Mouse (Mus musculus): Measurements from ENCODE around the gene Dgki. TPM values are rescaled to one million over a fixed set of nuclear protein-coding genes. Genes with fewer than 3 reads are reported as not detected.
A peak's percentile ranks its signal among the peaks of the same experiment; 100 is the strongest.

Dgki gene
- total and polyA plus RNA-seq, 3 experiments = 4.4 to 8.7 (median 7.7) TPM

DNA sequence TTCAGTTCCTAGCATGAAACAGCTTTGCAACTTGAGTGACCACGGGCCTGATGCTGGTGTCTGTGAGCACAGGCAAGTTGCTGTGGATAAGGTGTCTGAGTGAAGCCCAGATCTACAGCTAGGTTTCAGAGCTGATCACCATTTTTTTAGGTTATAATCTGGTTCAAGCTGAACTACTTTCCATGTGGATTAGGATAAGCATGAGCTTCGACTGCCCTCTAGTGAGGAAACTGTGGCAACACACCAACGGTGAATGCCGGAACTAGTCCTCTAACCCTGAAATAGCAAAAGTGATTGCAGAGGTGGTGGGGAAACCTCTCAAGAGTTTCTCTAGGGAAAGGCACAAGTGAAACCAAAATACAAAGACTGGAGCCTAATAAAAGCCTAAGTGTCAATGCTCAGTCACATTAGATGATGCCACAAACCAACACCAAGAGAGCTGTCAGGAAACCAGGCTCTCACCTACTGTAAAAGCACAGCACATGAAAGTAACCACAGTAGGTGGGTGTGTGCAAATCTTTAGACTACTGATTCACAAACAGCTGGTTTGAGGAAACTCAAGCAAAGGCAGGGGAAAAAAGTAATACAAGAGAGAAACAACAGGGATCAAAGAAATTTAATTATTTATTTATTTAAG, 253.7 kb downstream of the Dgki start:
- no peak for TF ChIP-seq NELFE (IDR thresholded peaks at IDR 0.05; ENCODE audit: low read depth, low read length)
- no peak for TF ChIP-seq RCOR1 (conservative IDR thresholded peaks at IDR 0.05; ENCODE audit: low read depth, low read length)
- TF ChIP-seq IRF4 (IDR thresholded peaks at IDR 0.05; ENCODE audit: low read depth, low read length) = peak; percentile 34; the same call in 1 of the 2 replicates
- no peak for TF ChIP-seq USF1 (IDR thresholded peaks at IDR 0.05; ENCODE audit: low read depth, low read length)
- no peak for TF ChIP-seq ZMIZ1 (IDR thresholded peaks at IDR 0.05; ENCODE audit: low read depth, low read length)
- TF ChIP-seq MAFK (IDR thresholded peaks at IDR 0.05; ENCODE audit: insufficient replicate concordance, low read length) = no peak
- TF ChIP-seq MXI1 (IDR thresholded peaks at IDR 0.05; ENCODE audit: low read depth, low read length) = no peak; the same call in 1 of the 2 replicates
- no peak for TF ChIP-seq EP300 (IDR thresholded peaks at IDR 0.05; ENCODE audit: low read length)
- no peak for TF ChIP-seq POLR2A (IDR thresholded peaks at IDR 0.05; ENCODE audit: low read depth, low read length)
- TF ChIP-seq BHLHE40 (IDR thresholded peaks at IDR 0.05; ENCODE audit: low read depth, low read length) = peak; percentile 73
- no peak for TF ChIP-seq GABPA (IDR thresholded peaks at IDR 0.05; ENCODE audit: insufficient replicate concordance, low read depth, low read length)
- no peak for TF ChIP-seq USF2 (conservative IDR thresholded peaks at IDR 0.05; ENCODE audit: low read depth, low read length)
- TF ChIP-seq POLR2AphosphoS2 (IDR thresholded peaks at IDR 0.05; ENCODE audit: low read depth, low read length) = no peak
- no peak for TF ChIP-seq TBP (conservative IDR thresholded peaks at IDR 0.05; ENCODE audit: low read depth, low read length)
- peak; percentile 87 to 91 for TF ChIP-seq CTCF (conservative IDR thresholded peaks at IDR 0.05 in 1 of 2, IDR thresholded peaks at IDR 0.05 in 1 of 2; ENCODE audit: low read depth in 2 of 2, low read length in 2 of 2)
- no peak for TF ChIP-seq CHD2 (IDR thresholded peaks at IDR 0.05; ENCODE audit: low read length)
- no peak for TF ChIP-seq JUN (IDR thresholded peaks at IDR 0.05; ENCODE audit: insufficient read depth, low read depth, low read length)
- peak; percentile 84 for TF ChIP-seq ELF1 (IDR thresholded peaks at IDR 0.05; ENCODE audit: low read depth, low read length)
- TF ChIP-seq E2F4 (IDR thresholded peaks at IDR 0.05; ENCODE audit: insufficient replicate concordance, low read depth, low read length) = no peak
- TF ChIP-seq ETS1 (conservative IDR thresholded peaks at IDR 0.05; ENCODE audit: low read depth, low read length) = peak; percentile 85
- no peak for TF ChIP-seq JUND (conservative IDR thresholded peaks at IDR 0.05; ENCODE audit: low read depth, low read length)
- no peak; the same call in 1 of the 2 replicates for TF ChIP-seq SIN3A (IDR thresholded peaks at IDR 0.05; ENCODE audit: low read length)
- no peak for TF ChIP-seq HCFC1 (IDR thresholded peaks at IDR 0.05; ENCODE audit: low read depth, low read length)
- TF ChIP-seq ZC3H11A (IDR thresholded peaks at IDR 0.05; ENCODE audit: low read depth, low read length) = no peak
- no peak for TF ChIP-seq KAT2A (IDR thresholded peaks at IDR 0.05; ENCODE audit: insufficient replicate concordance, low read length)
- peak; percentile 92 for TF ChIP-seq MYC (IDR thresholded peaks at IDR 0.05; ENCODE audit: low read depth, low read length)
- TF ChIP-seq ZKSCAN1 (IDR thresholded peaks at IDR 0.05; ENCODE audit: borderline replicate concordance, low read depth, low read length) = no peak
- TF ChIP-seq CHD1 (IDR thresholded peaks at IDR 0.05; ENCODE audit: low read depth, low read length) = no peak
- no peak for TF ChIP-seq UBTF (IDR thresholded peaks at IDR 0.05; ENCODE audit: low read depth, low read length)
- no peak for TF ChIP-seq TCF12 (IDR thresholded peaks at IDR 0.05; ENCODE audit: low read depth, low read length)
- no peak; the same call in 1 of the 2 replicates for TF ChIP-seq MAX (IDR thresholded peaks at IDR 0.05; ENCODE audit: low read length)
- TF ChIP-seq PAX5 (IDR thresholded peaks at IDR 0.05; ENCODE audit: low read length) = no peak
- TF ChIP-seq MEF2A (IDR thresholded peaks at IDR 0.05; ENCODE audit: borderline replicate concordance, low read depth, low read length) = peak; percentile 71; the same call in 1 of the 2 replicates
- no peak for TF ChIP-seq NRF1 (IDR thresholded peaks at IDR 0.05; ENCODE audit: low read depth, low read length)
- peak; percentile 73 for TF ChIP-seq SMC3 (IDR thresholded peaks at IDR 0.05; ENCODE audit: low read depth, low read length)
- TF ChIP-seq MAZ (IDR thresholded peaks at IDR 0.05; ENCODE audit: low read depth, low read length) = no peak
- TF ChIP-seq RAD21 (IDR thresholded peaks at IDR 0.05; ENCODE audit: low read depth, low read length) = peak; percentile 93
- peak; percentile 70 for TF ChIP-seq ZNF384 (IDR thresholded peaks at IDR 0.05; ENCODE audit: low read depth, low read length)
- H3K79me2 ChIP-seq (replicated peaks; ENCODE audit: control insufficient read depth, extremely low read depth, insufficient read depth, poor library complexity, severe bottlenecking) = no peaks in the 10 kb centered on the region; the same call in 1 of the 2 replicates
- peak overlapping the region in 1 of 3 experiments; percentile 12 for H3K4me3 ChIP-seq (replicated peaks in 1 of 3; ENCODE audit: low read depth in 2 of 3, low read length in 2 of 3, poor library complexity in 1 of 3)
- DNase-seq (ENCODE audit: extremely low read depth) = peak; percentile 91
- no peaks in the 10 kb centered on the region for H3K27me3 ChIP-seq (replicated peaks)
- dilution Hi-C loops (cut with MboI; ENCODE audit: extremely low pct_ligation_motif_present, extremely low pct_unique_long_range_greater_than_20kb, low sequenced_read_pairs) (no loop called here), in situ Hi-C loops (cut with MboI; ENCODE audit: low pct_ligation_motif_present, low pct_unique_long_range_greater_than_20kb, low sequenced_read_pairs) (no loop called here)
- H3K27ac ChIP-seq (ENCODE audit: insufficient read depth, low read depth) = peak overlapping the region; percentile 61; the same call in 1 of the 2 replicates
- H3K9ac ChIP-seq (ENCODE audit: insufficient read depth, low read depth) = no peak overlapping the region
- peaks cover 2 to 23% of the 10 kb centered on the region in 2 experiments for H3K36me3 ChIP-seq (replicated peaks in 1 of 2; ENCODE audit: control insufficient read depth in 1 of 2, insufficient read depth in 1 of 2, low read length in 1 of 2)
- no peaks in the 10 kb centered on the region for H3K9me3 ChIP-seq (replicated peaks; ENCODE audit: low read length)
- H3K4me2 ChIP-seq (ENCODE audit: insufficient read depth, low read depth, poor library complexity, severe bottlenecking) = no peak overlapping the region
- H3K4me1 ChIP-seq (ENCODE audit: control insufficient read depth in 1 of 2, insufficient read depth in 2 of 2) = peaks cover 16 to 65% of the 10 kb centered on the region in 2 experiments

All from CH12.LX (cell line).